Mouse (Mus musculus) MEL (cell line): ENCODE results near the gene Fsip1.

Source experiments
- CTCF ChIP-seq, 3 experiments: IDR thresholded peaks in 2 of 3; conservative IDR thresholded peaks in 1 of 3; 2 replicates each; pipeline ENCODE4 v1.5.1; 2011 to 2012; ENCODE audit warnings: low read length in 3 of 3, low read depth in 2 of 3, mild to moderate bottlenecking in 2 of 3, improper control_type of control experiment in 1 of 3, inconsistent platforms in 1 of 3, mixed read lengths in 1 of 3, moderate library complexity in 1 of 3; ENCODE audit not compliant: control insufficient read depth in 1 of 3, insufficient read depth in 1 of 3, poor library complexity in 1 of 3, severe bottlenecking in 1 of 3
- EP300 ChIP-seq, 2 experiments: IDR thresholded peaks; 2 replicates each; pipeline ENCODE4 v1.6.1; 2011; ENCODE audit warnings: improper control_type of control experiment in 2 of 2, low read length in 2 of 2, low read depth in 1 of 2, mild to moderate bottlenecking in 1 of 2
- GABPA ChIP-seq: IDR thresholded peaks from 2 replicates; pipeline ENCODE4 v1.6.1; 2012; ENCODE audit warnings: low read depth, mild to moderate bottlenecking, inconsistent platforms, low read length, improper control_type of control experiment, moderate library complexity
- POLR2A ChIP-seq, 2 experiments: IDR thresholded peaks; 2 replicates each; pipeline ENCODE4 v1.6.1; 2011 to 2012; ENCODE audit warnings: low read length in 2 of 2, mild to moderate bottlenecking in 2 of 2, control low read depth in 1 of 2, improper control_type of control experiment in 1 of 2, low read depth in 1 of 2, moderate library complexity in 1 of 2; ENCODE audit not compliant: control insufficient read depth in 1 of 2, insufficient read depth in 1 of 2, poor library complexity in 1 of 2
- SMC3 ChIP-seq: IDR thresholded peaks from 2 replicates; pipeline ENCODE4 v1.6.1; 2011; ENCODE audit warnings: low read depth, low read length, improper control_type of control experiment
- TBP ChIP-seq: IDR thresholded peaks from 2 replicates; pipeline ENCODE4 v1.8.0; 2011; ENCODE audit warnings: low read depth, low read length, improper control_type of control experiment
- USF2 ChIP-seq, 2 experiments: IDR thresholded peaks; 2 replicates each; pipeline ENCODE4 v1.6.1; 2011 to 2012; ENCODE audit warnings: improper control_type of control experiment in 2 of 2, low read length in 2 of 2, borderline replicate concordance in 1 of 2, inconsistent platforms in 1 of 2, low read depth in 1 of 2, mild to moderate bottlenecking in 1 of 2; ENCODE audit not compliant: insufficient read depth in 1 of 2

- TF ChIP-seq SMC3, result no peak
- TF ChIP-seq USF2 (IDR thresholded peaks at IDR 0.05; ENCODE audit: borderline replicate concordance in 1 of 2, insufficient read depth in 1 of 2, low read depth in 1 of 2, low read length in 2 of 2), result no peak
- TF ChIP-seq CTCF (IDR thresholded peaks at IDR 0.05 in 2 of 3, conservative IDR thresholded peaks at IDR 0.05 in 1 of 3; ENCODE audit: control insufficient read depth in 1 of 3, insufficient read depth in 1 of 3, low read depth in 2 of 3, low read length in 3 of 3, poor library complexity in 1 of 3, severe bottlenecking in 1 of 3), result no peak
- no peak for TF ChIP-seq TBP
- no peak for TF ChIP-seq EP300 (IDR thresholded peaks at IDR 0.05; ENCODE audit: low read depth in 1 of 2, low read length in 2 of 2)
- no peak for TF ChIP-seq GABPA
- no peak for TF ChIP-seq POLR2A (IDR thresholded peaks at IDR 0.05; ENCODE audit: control insufficient read depth in 1 of 2, insufficient read depth in 1 of 2, low read depth in 1 of 2, low read length in 2 of 2, poor library complexity in 1 of 2)
Measured at GRCm38 (mm10) chr2:118225316-118226041, 31.3 kb downstream of the Fsip1 start.
